Mouse (Mus musculus) MEL (cell line): ENCODE data around the gene Hes2. TPM values are rescaled to one million over a fixed set of nuclear protein-coding genes. Genes with fewer than 3 reads are reported as not detected.

Source experiments
- DNase-seq: peaks from one replicate; pipeline ENCODE4 v3.0.0; 2011; ENCODE audit warnings: low read depth, low spot score
- H3K27ac ChIP-seq: 2 replicates; pipeline ENCODE4 v1.5.1; 2012; ENCODE audit warnings: low read depth, mild to moderate bottlenecking, control low read depth, low read length, moderate library complexity; ENCODE audit not compliant: control insufficient read depth
- H3K27me3 ChIP-seq, 2 experiments: fragments of 150-350 bp in 1 of 2; sonication (generic) in 1 of 2; 2 replicates each; pipeline ENCODE4 v1.6.1; 2012; ENCODE audit warnings: low read length in 2 of 2, mild to moderate bottlenecking in 2 of 2, improper control_type of control experiment in 1 of 2, moderate library complexity in 1 of 2; ENCODE audit not compliant: insufficient read depth in 2 of 2, control insufficient read depth in 1 of 2
- H3K36me3 ChIP-seq, 2 experiments: 2 replicates each; pipeline ENCODE4 v1.6.1; 2012 to 2014; ENCODE audit warnings: low read length in 2 of 2, improper control_type of control experiment in 1 of 2, inconsistent platforms in 1 of 2, mild to moderate bottlenecking in 1 of 2; ENCODE audit not compliant: insufficient read depth in 2 of 2, control insufficient read depth in 1 of 2
- H3K4me1 ChIP-seq, 2 experiments: fragments of 150-350 bp in 1 of 2; sonication (generic) in 1 of 2; 2 replicates each; pipeline ENCODE4 v1.6.1; 2012; ENCODE audit warnings: low read length in 2 of 2, improper control_type of control experiment in 1 of 2, mild to moderate bottlenecking in 1 of 2; ENCODE audit not compliant: insufficient read depth in 2 of 2, control insufficient read depth in 1 of 2
- H3K4me3 ChIP-seq, 2 experiments: fragments of 150-350 bp in 1 of 2; sonication (generic) in 1 of 2; 2 replicates each; pipeline ENCODE4 v1.5.1; 2012; ENCODE audit warnings: low read depth in 2 of 2, low read length in 2 of 2, mild to moderate bottlenecking in 2 of 2, moderate library complexity in 2 of 2, control low read depth in 1 of 2, improper control_type of control experiment in 1 of 2; ENCODE audit not compliant: control insufficient read depth in 1 of 2, insufficient read depth in 1 of 2
- H3K79me2 ChIP-seq: 2 replicates; pipeline ENCODE4 v1.6.1; 2012; ENCODE audit warnings: mild to moderate bottlenecking, low read length, moderate library complexity; ENCODE audit not compliant: control insufficient read depth, poor library complexity, insufficient read depth
- H3K9ac ChIP-seq: 2 replicates; pipeline ENCODE4 v1.6.1; 2012; ENCODE audit warnings: low read depth, mild to moderate bottlenecking, control low read depth, low read length, moderate library complexity; ENCODE audit not compliant: control insufficient read depth, poor library complexity, severe bottlenecking
- H3K9me3 ChIP-seq: fragments of 150-350 bp; sonication (generic); replicated peaks from 2 replicates; pipeline ENCODE4 v1.6.1; 2012; ENCODE audit warnings: mild to moderate bottlenecking, low read length, improper control_type of control experiment, moderate library complexity; ENCODE audit not compliant: insufficient read depth
- BHLHE40 ChIP-seq: IDR thresholded peaks from 2 replicates; pipeline ENCODE4 v1.6.1; 2012; ENCODE audit warnings: low read depth, mild to moderate bottlenecking, inconsistent platforms, low read length, improper control_type of control experiment, borderline replicate concordance
- CHD1 ChIP-seq: IDR thresholded peaks from 2 replicates; pipeline ENCODE4 v1.6.1; 2012; ENCODE audit warnings: low read depth, mild to moderate bottlenecking, inconsistent platforms, low read length, improper control_type of control experiment
- E2F4 ChIP-seq: IDR thresholded peaks from 2 replicates; pipeline ENCODE4 v1.6.1; 2011; ENCODE audit warnings: low read depth, low read length, improper control_type of control experiment, borderline replicate concordance
- ELF1 ChIP-seq: IDR thresholded peaks from 2 replicates; pipeline ENCODE4 v1.6.1; 2014; ENCODE audit warnings: low read depth, mild to moderate bottlenecking, inconsistent platforms, low read length, improper control_type of control experiment, moderate library complexity
- EP300 ChIP-seq, 2 experiments: IDR thresholded peaks; 2 replicates each; pipeline ENCODE4 v1.6.1; 2011; ENCODE audit warnings: improper control_type of control experiment in 2 of 2, low read length in 2 of 2, low read depth in 1 of 2, mild to moderate bottlenecking in 1 of 2
- ETS1 ChIP-seq: IDR thresholded peaks from 2 replicates; pipeline ENCODE4 v1.6.1; 2012; ENCODE audit warnings: low read depth, mild to moderate bottlenecking, inconsistent platforms, low read length, improper control_type of control experiment, moderate library complexity
- GABPA ChIP-seq: IDR thresholded peaks from 2 replicates; pipeline ENCODE4 v1.6.1; 2012; ENCODE audit warnings: low read depth, mild to moderate bottlenecking, inconsistent platforms, low read length, improper control_type of control experiment, moderate library complexity
- GATA1 ChIP-seq: IDR thresholded peaks from 2 replicates; pipeline ENCODE4 v1.6.1; 2011; ENCODE audit warnings: low read depth, low read length, improper control_type of control experiment
- HCFC1 ChIP-seq: IDR thresholded peaks from 2 replicates; pipeline ENCODE4 v1.6.1; 2012; ENCODE audit warnings: low read depth, mild to moderate bottlenecking, inconsistent platforms, low read length, improper control_type of control experiment, moderate library complexity
- JUND ChIP-seq: IDR thresholded peaks from 2 replicates; pipeline ENCODE4 v1.6.1; 2011; ENCODE audit warnings: low read depth, mild to moderate bottlenecking, improper control_type of control experiment, low read length
- MAX ChIP-seq: IDR thresholded peaks from 2 replicates; pipeline ENCODE4 v1.6.1; 2011; ENCODE audit warnings: low read length, improper control_type of control experiment
- MEF2A ChIP-seq: IDR thresholded peaks from 2 replicates; pipeline ENCODE4 v1.6.1; 2014; ENCODE audit warnings: low read depth, mild to moderate bottlenecking, inconsistent platforms, low read length, improper control_type of control experiment; ENCODE audit not compliant: poor library complexity, insufficient replicate concordance, severe bottlenecking; ENCODE audit errors: extremely low read depth
- MXI1 ChIP-seq: IDR thresholded peaks from 2 replicates; pipeline ENCODE4 v1.6.1; 2011; ENCODE audit warnings: mild to moderate bottlenecking, low read depth, low read length, improper control_type of control experiment
- MYB ChIP-seq: IDR thresholded peaks from 2 replicates; pipeline ENCODE4 v1.6.1; 2011; ENCODE audit warnings: mild to moderate bottlenecking, low read depth, low read length, improper control_type of control experiment
- NELFE ChIP-seq: IDR thresholded peaks from 2 replicates; pipeline ENCODE4 v1.6.1; 2011; ENCODE audit warnings: low read depth, low read length, improper control_type of control experiment
- NRF1 ChIP-seq: IDR thresholded peaks from 2 replicates; pipeline ENCODE4 v1.6.1; 2014; ENCODE audit warnings: low read depth, mild to moderate bottlenecking, inconsistent platforms, low read length, improper control_type of control experiment, moderate library complexity; ENCODE audit not compliant: poor library complexity, insufficient read depth, severe bottlenecking
- POLR2A ChIP-seq, 2 experiments: IDR thresholded peaks; 2 replicates each; pipeline ENCODE4 v1.6.1; 2011 to 2012; ENCODE audit warnings: low read length in 2 of 2, mild to moderate bottlenecking in 2 of 2, control low read depth in 1 of 2, improper control_type of control experiment in 1 of 2, low read depth in 1 of 2, moderate library complexity in 1 of 2; ENCODE audit not compliant: control insufficient read depth in 1 of 2, insufficient read depth in 1 of 2, poor library complexity in 1 of 2
- POLR2AphosphoS5 ChIP-seq: IDR thresholded peaks from 2 replicates; pipeline ENCODE4 v1.6.1; 2012; ENCODE audit warnings: low read depth, borderline replicate concordance, mild to moderate bottlenecking, inconsistent platforms, low read length, moderate library complexity, mixed read lengths
- RAD21 ChIP-seq: IDR thresholded peaks from 2 replicates; pipeline ENCODE4 v1.6.1; 2011; ENCODE audit warnings: mild to moderate bottlenecking, low read depth, low read length, improper control_type of control experiment
- RCOR1 ChIP-seq: IDR thresholded peaks from 2 replicates; pipeline ENCODE4 v1.6.1; 2012; ENCODE audit warnings: low read depth, mild to moderate bottlenecking, inconsistent platforms, low read length, improper control_type of control experiment
- TBP ChIP-seq: IDR thresholded peaks from 2 replicates; pipeline ENCODE4 v1.8.0; 2011; ENCODE audit warnings: low read depth, low read length, improper control_type of control experiment
- TCF12 ChIP-seq: IDR thresholded peaks from 2 replicates; pipeline ENCODE4 v1.6.1; 2014; ENCODE audit warnings: low read depth, mild to moderate bottlenecking, inconsistent platforms, low read length, improper control_type of control experiment, moderate library complexity
- UBTF ChIP-seq: IDR thresholded peaks from 2 replicates; pipeline ENCODE4 v1.6.1; 2012; ENCODE audit warnings: low read depth, mild to moderate bottlenecking, inconsistent platforms, low read length, improper control_type of control experiment, moderate library complexity, borderline replicate concordance; ENCODE audit not compliant: insufficient read depth
- USF1 ChIP-seq: IDR thresholded peaks from 2 replicates; pipeline ENCODE4 v1.6.1; 2014; ENCODE audit warnings: low read depth, mild to moderate bottlenecking, inconsistent platforms, low read length, improper control_type of control experiment, moderate library complexity
- USF2 ChIP-seq, 2 experiments: IDR thresholded peaks; 2 replicates each; pipeline ENCODE4 v1.6.1; 2011 to 2012; ENCODE audit warnings: improper control_type of control experiment in 2 of 2, low read length in 2 of 2, borderline replicate concordance in 1 of 2, inconsistent platforms in 1 of 2, low read depth in 1 of 2, mild to moderate bottlenecking in 1 of 2; ENCODE audit not compliant: insufficient read depth in 1 of 2
- ZKSCAN1 ChIP-seq: IDR thresholded peaks from 2 replicates; pipeline ENCODE4 v1.6.1; 2012; ENCODE audit warnings: low read depth, mild to moderate bottlenecking, inconsistent platforms, low read length, improper control_type of control experiment, moderate library complexity
- ZMIZ1 ChIP-seq: IDR thresholded peaks from 2 replicates; pipeline ENCODE4 v1.6.1; 2012; ENCODE audit warnings: low read depth, mild to moderate bottlenecking, inconsistent platforms, low read length, improper control_type of control experiment, moderate library complexity
- polyA plus RNA-seq, 2 experiments: library from polyadenylated mRNA; stranded (reverse) in 1 of 2; unstranded in 1 of 2; fragments of >175 nt in 1 of 2; fragments of >200 nt in 1 of 2; gene quantifications; 2 replicates each; pipeline versions ENCODE4 v1.2.1 to v1.2.4; 2012; ENCODE audit warnings: low replicate concordance in 2 of 2, low read depth in 1 of 2; ENCODE audit not compliant: insufficient read length in 2 of 2, insufficient read depth in 1 of 2, missing spikeins in 1 of 2
- total RNA-seq: library from RNA; depleted of rRNA; stranded (reverse); fragments of 300-350 nt; gene quantifications from 2 replicates; pipeline ENCODE4 v1.2.3, GENCODE M21; 2012

Gene Hes2
- total and polyA plus RNA-seq, 3 experiments = 0.28 TPM; not detected in 2

- TF ChIP-seq EP300 (IDR thresholded peaks at IDR 0.05; ENCODE audit: low read depth in 1 of 2, low read length in 2 of 2) (peak in 1 of 2 experiments; percentile 48; a peak in 2 of 4 replicates), E2F4 (no peak), MYB (0 out of 2 replicates have a peak, but pooled peaks have one; percentile 21), POLR2A (IDR thresholded peaks at IDR 0.05; ENCODE audit: control insufficient read depth in 1 of 2, insufficient read depth in 1 of 2, low read depth in 1 of 2, low read length in 2 of 2, poor library complexity in 1 of 2) (0 out of 4 replicates have a peak, but pooled peaks have one; percentile 5 to 25), CHD1 (no peak), TBP (0 out of 2 replicates have a peak, but pooled peaks have one; percentile 50), UBTF (no peak), ZKSCAN1 (no peak), ELF1 (no peak; the same call in 1 of the 2 replicates), ZMIZ1 (no peak), POLR2AphosphoS5 (no peak), TCF12 (no peak), GABPA (no peak), RCOR1 (no peak), MEF2A (no peak), MXI1 (peak; percentile 16; the same call in 1 of the 2 replicates)
- TF ChIP-seq, all 39 proteins: peak for 7
Observed at GRCm38 (mm10) chr4:152185510-152186204, 27.0 kb downstream of the Hes2 start (continued).

DNA sequence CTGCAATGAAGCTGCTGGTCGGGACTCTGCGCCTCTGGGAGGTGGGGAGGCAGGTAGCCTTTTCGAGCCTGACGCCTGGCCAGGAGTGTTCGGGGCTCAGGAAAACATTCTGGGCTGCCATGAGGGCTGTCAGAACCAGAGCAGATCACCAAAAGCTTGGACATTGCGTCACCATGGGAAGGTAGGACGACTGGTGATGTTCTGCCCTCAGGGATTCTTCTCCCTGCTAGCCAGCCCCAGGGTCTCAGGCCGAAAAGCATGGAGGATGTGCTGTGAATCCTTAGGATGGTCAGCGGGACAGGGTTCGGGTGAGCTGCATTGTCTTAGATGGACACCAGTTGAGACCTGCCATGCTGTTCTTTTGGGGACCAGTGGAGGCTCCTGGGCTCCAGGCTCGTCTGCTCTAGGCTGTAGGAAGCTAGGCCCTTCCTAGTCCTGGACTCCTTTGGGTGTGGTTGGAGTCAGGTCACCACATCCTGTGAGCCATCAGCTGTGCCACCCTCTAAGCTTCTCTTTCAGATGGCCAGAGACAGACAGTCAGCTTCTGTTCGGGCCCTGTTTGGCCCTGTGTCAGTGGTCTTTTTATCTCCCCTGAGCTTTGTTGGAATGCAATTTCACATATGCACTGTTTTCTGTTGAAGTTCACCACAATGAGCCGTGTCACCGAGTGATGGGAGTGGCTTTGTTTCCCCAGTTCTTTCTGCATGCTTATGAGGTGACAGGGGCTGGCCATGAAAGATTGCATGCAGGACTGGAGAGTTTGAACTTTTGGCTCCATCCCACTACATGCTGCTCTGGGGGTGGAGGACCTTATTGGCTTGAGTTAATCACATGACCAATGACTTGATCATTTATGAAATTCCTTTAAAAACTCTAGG is 27.8 kb downstream of the Hes2 start:
- Histone ChIP-seq H3K27ac (peak overlapping the region; percentile 73), H3K9ac (peak overlapping the region; percentile 31), H3K79me2 (peaks cover 42% of the 10 kb centered on the region), H3K36me3 (peaks cover 4 to 46% of the 10 kb centered on the region in 2 experiments; a peak in 3 of 4 replicates), H3K9me3 (no peaks in the 10 kb centered on the region), H3K27me3 (no peaks in the 10 kb centered on the region), H3K4me1 (peaks cover 37 to 54% of the 10 kb centered on the region in 2 experiments), H3K4me3 (peak overlapping the region; percentile 25 to 68)
- DNase-seq = peak; percentile 80
- TF ChIP-seq BHLHE40 (no peak), NRF1 (no peak), GABPA (no peak), NELFE (0 out of 2 replicates have a peak, but pooled peaks have one; percentile 6), USF2 (IDR thresholded peaks at IDR 0.05; ENCODE audit: borderline replicate concordance in 1 of 2, insufficient read depth in 1 of 2, low read depth in 1 of 2, low read length in 2 of 2) (no peak), MXI1 (no peak), ETS1 (peak; percentile 64), ZKSCAN1 (no peak), RAD21 (no peak), HCFC1 (no peak), ZMIZ1 (0 out of 2 replicates have a peak, but pooled peaks have one; percentile 46), UBTF (no peak), CHD1 (no peak), POLR2A (IDR thresholded peaks at IDR 0.05; ENCODE audit: control insufficient read depth in 1 of 2, insufficient read depth in 1 of 2, low read depth in 1 of 2, low read length in 2 of 2, poor library complexity in 1 of 2) (no peak), RCOR1 (no peak), MYB (no peak), JUND (no peak), POLR2AphosphoS5 (no peak), USF1 (peak; percentile 75), MAX (peak; percentile 53; the same call in 1 of the 2 replicates), GATA1 (no peak), EP300 (IDR thresholded peaks at IDR 0.05; ENCODE audit: low read depth in 1 of 2, low read length in 2 of 2) (peak; percentile 34 to 54)
